Mouse (Mus musculus) ZHBTc4 (cell line): ENCODE measurements around the gene Armc12.
A peak's percentile ranks its signal among the peaks of the same experiment; 100 is the strongest.

ENCODE experiments used
- DNase-seq: peaks from one replicate; pipeline ENCODE4 v3.0.0-alpha.2; 2011; ENCODE audit warnings: low read depth, low spot score

Armc12 gene

GRCm38 (mm10) chr17:28513337-28513736 is 17.3 kb upstream of the Armc12 start:
- DNase-seq = no peak

- DNase-seq = no peak
These were observed 16.8 kb upstream of the Armc12 start for GRCm38 (mm10) chr17:28513844-28514243.

GRCm38 (mm10) chr17:28514555-28514954 is 16.1 kb upstream of the Armc12 start:
- no peak for DNase-seq

- DNase-seq = no peak
These were observed 14.9 kb upstream of the Armc12 start for GRCm38 (mm10) chr17:28515431-28516341.

- no peak for DNase-seq
These were observed 13.7 kb upstream of the Armc12 start for GRCm38 (mm10) chr17:28516881-28517280.

- peak; percentile 47 for DNase-seq
These were observed 13.1 kb upstream of the Armc12 start, which contains the start of gene Fkbp5 for GRCm38 (mm10) chr17:28517441-28517955. Fkbp5 (minus strand) TSS chr17:28517527.

- peak; percentile 58 for DNase-seq
These were observed 12.5 kb upstream of the Armc12 start for GRCm38 (mm10) chr17:28517956-28518614.

GRCm38 (mm10) chr17:28518615-28519071 is 12.0 kb upstream of the Armc12 start:
- DNase-seq = no peak

GRCm38 (mm10) chr17:28519827-28520226 is 10.8 kb upstream of the Armc12 start:
- DNase-seq = no peak

- DNase-seq = no peak
These were observed 10.0 kb upstream of the Armc12 start for GRCm38 (mm10) chr17:28520561-28520960.

GRCm38 (mm10) chr17:28521071-28521726 is 9.4 kb upstream of the Armc12 start:
- DNase-seq = no peak

GRCm38 (mm10) chr17:28521920-28522319 is 8.7 kb upstream of the Armc12 start:
- no peak for DNase-seq

- DNase-seq = peak; percentile 94
These were observed 7.8 kb upstream of the Armc12 start for GRCm38 (mm10) chr17:28522623-28523354.

- peak; percentile 58 for DNase-seq
These were observed 7.1 kb upstream of the Armc12 start for GRCm38 (mm10) chr17:28523355-28524008.

GRCm38 (mm10) chr17:28524009-28524695 is 6.5 kb upstream of the Armc12 start:
- DNase-seq = no peak

GRCm38 (mm10) chr17:28524831-28525430 is 5.7 kb upstream of the Armc12 start:
- no peak for DNase-seq

- DNase-seq = no peak
These were observed 3.2 kb upstream of the Armc12 start for GRCm38 (mm10) chr17:28527184-28528042.

GRCm38 (mm10) chr17:28528043-28528351 is 2.6 kb upstream of the Armc12 start:
- DNase-seq = peak; percentile 83

- peak; percentile 65 for DNase-seq
These were observed 1.5 kb upstream of the Armc12 start for GRCm38 (mm10) chr17:28529116-28529515.
